Mouse (Mus musculus) adrenal gland, postnatal 4 days (tissue): ENCODE data around the gene Tyw1. TPM values are rescaled to one million over a fixed set of nuclear protein-coding genes. Genes with fewer than 3 reads are reported as not detected.
"Not testable (repeated sequence)": the region's sequence is repeated elsewhere in the genome, so short reads cannot be mapped to it uniquely, and the experiment has no call there.

ENCODE experiments used
- DNase-seq, 2 experiments: peaks; one replicate each; pipeline ENCODE4 v3.0.0; 2021 to 2022; ENCODE audit warnings: low spot score in 2 of 2, mixed read lengths in 2 of 2
- long read RNA-seq, 2 experiments: library from polyadenylated mRNA; stranded (forward); transcript quantifications; one replicate each; pipeline ENCODE4 v2.0.0; 2021
- total RNA-seq, 2 experiments: library from RNA; stranded (reverse); gene quantifications; 2 replicates each; pipeline ENCODE4 v1.2.3; 2021

Gene Tyw1
- total RNA-seq: 10 to 100 TPM; 25.3 to 25.7 TPM
- long read RNA-seq, experiment 1, transcript Tyw1-201 (16 exons, 3,044 nt): major isoform, 24 of 34 reads
- long read RNA-seq, experiment 1, partial matches to known transcripts: 4 of 34 reads
- long read RNA-seq, experiment 1, other reads (novel, unspliced or antisense): 5 of 34 reads
- long read RNA-seq, experiment 2, transcript Tyw1-201 (16 exons, 3,044 nt): major isoform, 75 of 98 reads
- long read RNA-seq, experiment 2, partial matches to known transcripts: 12 of 98 reads
- long read RNA-seq, experiment 2, other reads (novel, unspliced or antisense): 11 of 98 reads

- peak; percentile 90 to 94 for DNase-seq
Observed at GRCm38 (mm10) chr5:130255017-130255720, at the start of gene Tyw1, which contains the start of gene Sbds. TSS of gene Tyw1 (plus strand) at chr5:130255619. TSS of gene Sbds (minus strand) at chr5:130255530.

DNA sequence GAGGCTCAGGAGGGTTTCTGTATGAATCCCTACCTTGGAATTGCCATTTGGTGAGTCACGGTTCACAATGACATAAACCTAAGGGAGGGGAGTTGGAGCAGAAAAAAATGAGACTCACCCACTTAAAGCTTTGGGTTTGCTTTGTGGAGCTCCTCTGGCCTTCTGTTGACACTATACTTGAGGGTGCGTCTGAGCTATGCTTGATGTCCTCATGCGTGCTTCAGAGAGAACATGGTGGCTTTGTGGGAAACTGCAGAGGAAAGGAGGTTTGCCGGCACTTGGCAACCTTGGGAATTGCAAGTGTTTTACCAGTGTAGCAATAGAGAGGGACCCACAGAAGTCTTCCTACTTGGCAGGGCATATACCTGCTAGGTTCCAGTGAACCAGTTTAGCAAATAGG lies 48.1 kb upstream of the Tyw1 start:
- DNase-seq: no peak

DNA sequence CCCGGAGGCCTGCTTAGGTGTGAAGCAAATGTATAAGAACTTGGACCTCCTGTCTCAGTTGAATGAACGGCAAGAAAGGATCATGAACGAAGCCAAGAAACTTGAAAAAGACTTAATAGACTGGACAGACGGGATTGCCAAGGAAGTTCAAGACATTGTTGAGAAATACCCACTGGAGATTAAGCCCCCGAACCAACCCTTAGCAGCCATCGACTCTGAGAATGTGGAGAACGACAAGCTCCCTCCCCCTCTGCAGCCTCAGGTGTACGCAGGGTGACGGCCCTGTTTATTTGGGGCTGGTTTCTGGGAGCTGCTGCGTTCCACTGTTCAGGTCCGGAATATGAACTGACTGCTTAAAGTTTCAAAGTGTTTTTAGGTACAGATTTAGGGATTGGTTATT lies 42.5 kb upstream of the Tyw1 start:
- DNase-seq: no peak

DNA sequence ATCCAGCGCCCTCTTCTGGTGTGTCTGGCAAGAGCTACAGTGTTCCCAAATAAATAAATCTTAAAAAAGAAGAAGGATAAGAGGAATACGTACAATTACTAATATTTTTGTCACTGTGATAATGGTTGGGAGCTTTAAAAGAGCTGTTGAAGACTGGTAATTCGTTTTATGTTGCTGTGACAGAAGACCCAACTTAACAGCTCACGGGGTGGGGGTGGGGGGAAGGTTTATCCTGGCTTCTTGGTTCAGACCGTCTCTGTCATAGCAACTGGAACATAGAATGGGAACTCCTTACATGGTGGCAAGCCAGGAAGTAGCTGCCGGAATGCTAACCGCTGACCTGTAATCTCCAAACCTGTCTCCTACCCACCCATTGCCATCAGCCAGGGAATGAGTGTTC lies 38.6 kb upstream of the Tyw1 start, which contains the start of gene Tmem248:
Gene Tmem248, plus strand, starts transcription at position 301 of the 400 bp plus-strand sequence.
- DNase-seq: no peak

- DNase-seq: no peak
Observed at GRCm38 (mm10) chr5:130217406-130217805, 38.0 kb upstream of the Tyw1 start.

DNA sequence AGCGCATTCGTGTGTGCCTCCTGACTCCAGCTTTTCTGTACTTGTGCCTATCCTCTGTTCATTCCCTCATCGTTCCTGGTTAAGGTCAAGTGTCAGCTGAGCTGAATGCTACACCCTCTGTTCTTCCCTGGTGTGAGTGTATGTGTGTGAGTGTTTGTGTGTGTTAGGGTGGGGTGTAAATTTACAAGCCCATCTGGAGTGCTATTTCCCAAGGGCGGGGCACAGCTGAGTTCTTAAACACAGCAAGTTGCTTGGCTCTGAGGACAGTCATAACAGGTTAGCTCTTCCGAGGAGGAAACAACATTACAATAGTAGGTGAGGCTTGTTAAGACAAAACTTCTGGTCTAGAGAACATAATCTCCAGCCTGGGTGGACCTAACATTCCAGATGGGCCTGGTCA lies 37.1 kb upstream of the Tyw1 start:
- DNase-seq: no peak

GRCm38 (mm10) chr5:130221316-130221715 lies 34.1 kb upstream of the Tyw1 start:
- no peak for DNase-seq

DNA sequence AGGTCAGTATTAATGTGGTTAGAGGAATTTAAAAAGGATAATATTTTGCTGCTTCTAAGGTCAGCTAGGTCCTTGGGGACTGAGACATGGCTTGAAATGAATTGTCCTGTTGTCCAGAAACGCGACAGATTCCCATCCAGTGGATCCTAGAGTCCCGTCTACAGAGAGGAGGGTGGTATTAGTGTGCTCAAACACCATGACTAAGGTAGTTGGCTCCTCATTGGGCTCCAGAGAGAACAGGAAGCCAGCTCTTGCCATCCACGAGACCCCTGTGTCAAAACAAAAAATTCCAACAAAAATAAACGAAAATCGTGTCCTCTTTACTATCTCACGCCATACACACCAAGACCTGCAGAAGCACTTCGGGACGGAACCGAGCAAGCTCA lies 33.7 kb upstream of the Tyw1 start:
- no peak for DNase-seq

DNA sequence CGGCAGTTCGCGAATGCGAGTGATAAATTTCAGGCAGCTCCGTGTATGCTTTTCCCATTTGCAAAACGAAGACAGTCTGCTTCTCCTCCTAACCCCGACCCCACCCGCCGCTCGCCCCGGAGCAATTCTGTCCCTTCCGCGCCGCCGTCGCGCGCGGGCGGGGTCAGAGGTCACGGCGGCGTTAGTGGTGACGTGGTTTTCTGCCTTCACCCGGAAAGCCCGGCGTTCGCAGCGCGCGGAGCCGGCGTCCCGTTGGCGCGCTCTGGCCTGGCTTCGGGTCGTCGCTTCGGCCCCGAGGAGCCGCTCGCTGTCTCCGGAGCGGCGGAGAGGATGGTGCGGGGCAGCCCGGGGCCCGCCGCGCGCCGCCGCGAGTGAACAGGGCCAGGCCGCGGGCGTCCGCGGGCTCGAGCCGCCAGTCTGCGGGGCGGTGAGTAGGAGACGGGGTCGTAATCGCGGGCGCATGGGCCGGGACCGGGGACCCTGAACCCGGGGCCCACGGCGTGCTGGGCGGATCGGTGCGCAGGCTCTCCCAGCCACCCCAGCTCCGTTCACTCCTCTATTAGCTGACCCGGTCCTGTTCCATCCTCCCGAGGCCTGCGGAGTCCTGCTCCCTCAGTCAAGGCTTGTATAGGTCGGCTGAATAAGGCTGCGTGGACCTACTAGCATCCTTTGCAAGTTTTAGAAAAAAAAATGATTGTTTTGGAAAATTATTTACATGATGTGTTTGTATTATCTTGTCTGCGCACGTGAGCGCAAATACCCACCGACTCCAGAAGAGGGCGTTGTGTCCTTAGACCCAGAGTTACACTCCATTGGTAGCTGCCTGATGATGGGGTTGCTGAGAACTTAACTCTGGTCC lies 33.0 kb upstream of the Tyw1 start:
- DNase-seq: peak; percentile 92 to 95

GRCm38 (mm10) chr5:130226790-130227189 lies 28.6 kb upstream of the Tyw1 start:
- DNase-seq: no peak

- no peak for DNase-seq
Observed at GRCm38 (mm10) chr5:130228120-130228519, 27.3 kb upstream of the Tyw1 start.

DNA sequence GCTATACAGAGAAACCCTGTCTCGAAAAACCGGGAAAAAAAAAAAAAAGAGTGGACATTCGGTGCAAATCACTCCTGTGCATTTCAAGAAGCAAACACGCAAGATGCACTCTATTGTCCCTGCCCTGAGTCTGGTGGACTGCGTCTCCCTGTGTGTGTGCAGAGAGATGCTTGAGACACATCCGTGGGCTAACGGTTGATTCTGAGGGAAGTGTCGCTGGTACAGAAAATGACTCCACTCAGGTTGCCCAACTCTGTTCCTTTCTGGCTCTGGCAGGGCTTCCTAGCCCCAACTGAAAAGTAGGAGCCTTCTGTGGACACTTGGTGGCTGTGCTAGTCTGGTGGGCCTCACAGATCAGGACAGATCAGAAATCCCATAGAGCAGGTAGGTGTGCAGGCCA lies 19.1 kb upstream of the Tyw1 start:
- DNase-seq: no peak

- no peak for DNase-seq
Observed at GRCm38 (mm10) chr5:130239236-130239635, 16.2 kb upstream of the Tyw1 start.

- no peak for DNase-seq
Observed at GRCm38 (mm10) chr5:130239856-130240255, 15.6 kb upstream of the Tyw1 start.

DNA sequence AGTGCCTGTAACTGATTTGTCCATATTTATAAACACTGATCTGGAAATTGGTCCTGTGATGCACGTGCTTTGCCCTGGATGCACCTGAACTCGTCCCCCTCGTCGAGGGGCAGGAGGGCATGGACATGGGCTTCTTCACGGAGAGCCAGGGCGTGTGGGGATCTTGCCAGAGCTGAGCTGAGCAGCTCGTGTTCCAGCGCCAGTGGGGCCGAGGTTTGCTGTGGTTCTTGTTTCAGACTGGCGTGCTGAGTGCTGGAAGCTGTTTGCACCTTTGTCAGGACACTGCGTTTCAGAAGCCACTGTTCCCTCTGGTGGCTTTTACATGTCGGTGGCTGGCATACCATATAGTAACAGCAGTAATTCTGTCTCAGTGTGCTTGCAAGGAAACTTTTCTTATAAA lies 14.0 kb upstream of the Tyw1 start:
- no peak for DNase-seq

DNA sequence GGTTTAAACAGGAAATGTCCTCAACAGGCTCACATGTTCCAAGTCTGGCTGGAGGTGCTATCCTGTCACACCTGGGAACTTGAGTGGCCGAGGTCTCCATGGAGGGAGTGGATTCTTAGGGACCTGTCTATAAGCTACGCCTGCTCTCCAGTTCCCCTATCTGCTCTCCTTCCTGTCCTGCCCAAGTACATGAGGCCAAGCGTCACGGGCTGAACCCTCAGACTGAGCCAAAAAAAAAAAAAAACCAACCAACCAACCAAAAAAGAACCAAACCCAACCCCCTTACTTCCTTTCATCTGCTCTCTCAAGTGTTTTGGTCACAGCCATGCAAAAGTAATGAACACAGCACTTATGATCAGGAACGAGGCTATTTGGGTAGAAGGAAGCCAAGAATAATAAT lies 7.6 kb upstream of the Tyw1 start:
- DNase-seq: no peak

DNA sequence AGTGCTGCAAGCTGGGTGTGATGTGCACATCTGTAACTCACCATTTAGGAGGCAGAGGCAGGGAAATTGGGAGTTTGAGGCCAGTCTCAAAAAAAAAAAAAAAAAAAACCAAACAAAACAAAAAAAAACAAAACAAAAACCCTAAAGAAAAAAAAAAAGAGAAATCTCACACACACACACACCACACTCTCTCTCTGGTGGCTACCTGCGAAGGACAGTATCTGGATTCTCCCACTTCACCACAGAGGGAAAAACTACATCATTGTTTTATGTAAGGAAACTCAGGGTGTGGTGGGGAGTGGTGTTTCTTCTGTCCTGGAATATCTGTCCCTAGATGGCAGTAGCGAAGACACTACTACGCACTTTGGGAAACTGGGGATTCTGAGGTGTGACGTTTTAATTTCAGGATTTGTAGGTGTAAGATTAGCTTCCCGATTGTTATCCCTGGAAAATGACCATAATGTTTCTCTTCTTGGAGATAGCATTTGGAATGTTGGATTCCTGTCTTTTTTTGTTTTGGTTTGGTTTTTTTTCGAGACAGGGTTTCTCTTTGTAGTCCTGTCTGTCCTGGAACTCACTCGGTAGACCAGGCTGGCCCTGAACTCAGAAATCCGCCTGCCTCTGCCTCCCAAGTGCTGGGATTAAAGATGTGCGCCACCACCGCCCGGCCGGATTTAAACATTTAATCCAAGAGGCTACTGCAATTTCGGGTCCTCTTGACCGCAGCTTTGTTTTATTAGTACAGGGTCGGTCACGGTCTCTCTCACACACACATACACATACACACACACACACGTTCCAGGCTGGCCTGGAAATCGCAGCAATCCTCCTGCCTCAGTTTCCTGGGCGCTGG lies 1.0 kb upstream of the Tyw1 start:
- no peak for DNase-seq

DNA sequence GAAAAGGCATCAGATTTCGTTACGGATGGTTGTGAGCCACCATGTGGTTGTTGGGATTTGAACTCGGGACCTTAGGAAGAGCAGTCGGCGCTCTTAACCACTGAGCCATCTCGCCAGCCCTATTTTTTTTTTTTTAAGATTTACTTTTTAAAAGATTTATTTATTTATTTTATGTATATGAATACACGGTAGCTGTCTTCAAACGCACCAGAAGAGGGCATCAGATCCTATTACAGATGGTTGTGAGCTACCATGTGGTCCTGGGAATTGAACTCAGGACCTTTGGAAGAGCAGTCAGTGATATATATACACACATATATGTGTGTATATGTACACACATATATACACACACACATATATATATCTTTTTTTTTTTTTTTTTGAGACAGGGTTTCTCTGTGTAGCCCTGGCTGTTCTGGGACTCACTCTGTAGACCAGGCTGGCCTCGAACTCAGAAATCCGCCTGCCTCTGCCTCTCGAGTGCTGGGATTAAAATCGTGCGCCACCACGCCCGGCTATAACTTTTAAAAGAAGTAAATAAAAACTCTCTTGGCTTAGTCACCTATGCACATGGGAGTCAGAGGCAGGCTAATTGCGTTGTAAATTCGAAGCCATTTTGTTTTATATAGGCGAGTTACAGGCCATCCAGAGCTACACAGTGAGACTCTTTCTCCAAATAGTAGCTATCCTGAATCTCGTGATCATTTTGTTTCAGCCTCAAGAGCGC lies 543 bp downstream of the Tyw1 start:
- not testable (repeated sequence) for DNase-seq

GRCm38 (mm10) chr5:130256678-130257271 lies 1.4 kb downstream of the Tyw1 start:
- DNase-seq: peak; percentile 61 to 82

- no peak for DNase-seq
Observed at GRCm38 (mm10) chr5:130257303-130257702, 1.9 kb downstream of the Tyw1 start.
